Mouse (Mus musculus): Measurements from ENCODE around the gene Abhd17b. TPM values are rescaled to one million over a fixed set of nuclear protein-coding genes. Genes with fewer than 3 reads are reported as not detected.
"Not testable (repeated sequence)": the region's sequence is repeated elsewhere in the genome, so short reads cannot be mapped to it uniquely, and the experiment has no call there.

Abhd17b gene
- total RNA-seq (2021) = 10 to 100 TPM; 22.5 to 24.4 TPM

- peak; percentile 70 to 75 for DNase-seq
- intact Hi-C loops (cut with DNase I) = loop anchor here (2.0 to 10.0 kb wide), 4 partner anchors 83 to 381 kb away; partner anchors contain the start of gene Zfand5
Measured at GRCm38 (mm10) chr19:21653172-21653981, at the start of gene Abhd17b. Gene Abhd17b (plus strand): TSS chr19:21653185.

- intact Hi-C loops (cut with DNase I) = no loop called here
- DNase-seq = peak; percentile 44 to 47
Measured at GRCm38 (mm10) chr19:21603836-21604235, 49.1 kb upstream of the Abhd17b start.

- DNase-seq = no peak
- intact Hi-C loops (cut with DNase I) = no loop called here
Measured at GRCm38 (mm10) chr19:21605294-21605693, 47.7 kb upstream of the Abhd17b start.

- intact Hi-C loops (cut with DNase I) = no loop called here
- DNase-seq = no peak
Measured at GRCm38 (mm10) chr19:21610240-21610639, 42.7 kb upstream of the Abhd17b start.

- no peak for DNase-seq
- intact Hi-C loops (cut with DNase I) = no loop called here
Measured at GRCm38 (mm10) chr19:21611297-21611696, 41.7 kb upstream of the Abhd17b start.

- intact Hi-C loops (cut with DNase I) = no loop called here
- no peak for DNase-seq
Measured at GRCm38 (mm10) chr19:21611725-21612575, 41.0 kb upstream of the Abhd17b start.

GRCm38 (mm10) chr19:21615801-21616200 lies 37.2 kb upstream of the Abhd17b start:
- intact Hi-C loops (cut with DNase I) = no loop called here
- DNase-seq = no peak

GRCm38 (mm10) chr19:21623410-21624147 lies 29.4 kb upstream of the Abhd17b start:
- intact Hi-C loops (cut with DNase I) = no loop called here
- no peak for DNase-seq

GRCm38 (mm10) chr19:21624148-21624535 lies 28.8 kb upstream of the Abhd17b start:
- no peak for DNase-seq
- intact Hi-C loops (cut with DNase I) = no loop called here

GRCm38 (mm10) chr19:21626271-21626988 lies 26.6 kb upstream of the Abhd17b start:
- intact Hi-C loops (cut with DNase I) = no loop called here
- no peak for DNase-seq

GRCm38 (mm10) chr19:21628440-21628839 lies 24.5 kb upstream of the Abhd17b start:
- DNase-seq; intact Hi-C loops (cut with DNase I): not testable (repeated sequence)

- DNase-seq = no peak
- intact Hi-C loops (cut with DNase I) = no loop called here
Measured at GRCm38 (mm10) chr19:21629030-21629429, 24.0 kb upstream of the Abhd17b start.

- intact Hi-C loops (cut with DNase I) = no loop called here
- DNase-seq = no peak
Measured at GRCm38 (mm10) chr19:21629501-21629900, 23.5 kb upstream of the Abhd17b start.

- no peak for DNase-seq
- intact Hi-C loops (cut with DNase I) = no loop called here
Measured at GRCm38 (mm10) chr19:21630656-21631331, 22.2 kb upstream of the Abhd17b start.

- DNase-seq = no peak
- intact Hi-C loops (cut with DNase I) = no loop called here
Measured at GRCm38 (mm10) chr19:21635406-21635805, 17.6 kb upstream of the Abhd17b start.

- DNase-seq = no peak
- intact Hi-C loops (cut with DNase I) = no loop called here
Measured at GRCm38 (mm10) chr19:21636907-21637306, 16.1 kb upstream of the Abhd17b start.

- DNase-seq = no peak
Measured at GRCm38 (mm10) chr19:21637672-21638071, 15.3 kb upstream of the Abhd17b start.

GRCm38 (mm10) chr19:21643935-21644334 lies 9.1 kb upstream of the Abhd17b start:
- intact Hi-C loops (cut with DNase I) = no loop called here
- no peak for DNase-seq

More at GRCm38 (mm10) chr19:21637672-21638071, 15.3 kb upstream of the Abhd17b start:
- intact Hi-C loops (cut with DNase I) = no loop called here

GRCm38 (mm10) chr19:21645301-21645700 lies 7.7 kb upstream of the Abhd17b start:
- intact Hi-C loops (cut with DNase I) = no loop called here
- no peak for DNase-seq

GRCm38 (mm10) chr19:21646142-21646541 lies 6.8 kb upstream of the Abhd17b start:
- no peak for DNase-seq
- intact Hi-C loops (cut with DNase I) = no loop called here
